Mouse (Mus musculus): ENCODE measurements around the gene Kidins220.

DNA sequence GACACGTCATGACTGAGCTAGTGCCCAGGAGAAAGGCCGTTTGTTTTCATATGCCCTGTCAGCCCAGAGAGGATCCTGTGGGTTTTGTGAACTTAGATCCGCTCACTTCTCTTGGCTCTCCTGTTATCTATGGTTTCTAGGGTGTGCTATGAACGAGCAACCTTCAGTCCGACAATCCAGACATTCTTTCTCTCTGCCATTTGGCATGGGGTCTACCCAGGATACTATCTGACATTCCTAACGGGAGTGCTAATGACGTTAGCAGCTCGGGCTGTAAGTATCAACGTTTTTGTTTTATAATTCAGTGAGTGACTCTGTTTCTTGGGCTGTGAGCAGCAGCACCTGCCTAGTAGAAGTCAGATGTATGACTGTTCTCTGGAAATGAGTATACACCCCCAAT is 19.6 kb upstream of the Kidins220 start:
- no peak for TF ChIP-seq CTCF (IDR thresholded peaks at IDR 0.05; ENCODE audit: low read depth, low read length)
- TF ChIP-seq POLR2A (IDR thresholded peaks at IDR 0.05; ENCODE audit: borderline replicate concordance, low read depth, low read length), result no peak
